Mouse (Mus musculus) embryonic facial prominence, embryonic 11.5 days (tissue): Measurements from ENCODE around the gene Bbip1. TPM values are rescaled to one million over a fixed set of nuclear protein-coding genes. Genes with fewer than 3 reads are reported as not detected.
"Not testable (repeated sequence)": the region's sequence is repeated elsewhere in the genome, so short reads cannot be mapped to it uniquely, and the experiment has no call there.

ENCODE experiments used
- ATAC-seq: fragments of 200-750 bp; cut with Nextera tagmentation; replicated peaks from 2 replicates; pipeline ENCODE4 v1.8.0; 2017; ENCODE audit warnings: low read depth; ENCODE audit not compliant: insufficient number of reproducible peaks, low FRiP score, low TSS enrichment
- DNase-seq: peaks from one replicate; pipeline ENCODE4 v3.0.0-alpha.2; 2015; ENCODE audit warnings: low spot score
- H3K27ac ChIP-seq: fragments of 300-500 bp; sonication (generic); replicated peaks from 2 replicates; pipeline ENCODE4 v1.5.1; 2014; ENCODE audit warnings: mild to moderate bottlenecking, low read depth, low read length, control low read depth
- H3K27me3 ChIP-seq: fragments of 300-500 bp; sonication (generic); 2 replicates; pipeline ENCODE4 v1.6.1; 2014; ENCODE audit warnings: mild to moderate bottlenecking, low read length, moderate library complexity, mixed read lengths; ENCODE audit not compliant: control insufficient read depth, insufficient read depth
- H3K36me3 ChIP-seq: fragments of 300-500 bp; sonication (generic); replicated peaks from 2 replicates; pipeline ENCODE4 v1.6.1; 2014; ENCODE audit warnings: low read depth, mild to moderate bottlenecking, low read length, moderate library complexity, mixed read lengths; ENCODE audit not compliant: control insufficient read depth, insufficient read depth
- H3K4me1 ChIP-seq: fragments of 300-500 bp; sonication (generic); 2 replicates; pipeline ENCODE4 v1.6.1; 2014; ENCODE audit warnings: low read length, mixed read lengths; ENCODE audit not compliant: control insufficient read depth, insufficient read depth
- H3K4me2 ChIP-seq: fragments of 300-500 bp; sonication (generic); 2 replicates; pipeline ENCODE4 v1.6.1; 2014; ENCODE audit warnings: low read depth, mild to moderate bottlenecking, control low read depth, low read length, moderate library complexity
- H3K4me3 ChIP-seq: fragments of 300-500 bp; sonication (generic); 2 replicates; pipeline ENCODE4 v1.5.1; 2014; ENCODE audit warnings: low read depth, low read length, control low read depth
- H3K9ac ChIP-seq: fragments of 300-500 bp; sonication (generic); replicated peaks from 2 replicates; pipeline ENCODE4 v1.6.1; 2014; ENCODE audit warnings: mild to moderate bottlenecking, control low read depth, low read length
- H3K9me3 ChIP-seq: fragments of 300-500 bp; sonication (generic); replicated peaks from 2 replicates; pipeline ENCODE4 v1.6.1; 2016; ENCODE audit warnings: mild to moderate bottlenecking, low read length, inconsistent platforms, mixed read lengths; ENCODE audit not compliant: control insufficient read depth
- WGBS: fragments of 180-500 bp; shearing (Covaris S2); extraction: QIAGEN DNeasy Blood & Tissue Kit; methylation state at CpG from one replicate; pipeline ENCODE4 v1.1.7; 2014; 5-methylcytosine and 5-hydroxymethylcytosine counted together
- polyA plus RNA-seq: library from polyadenylated mRNA; unstranded; fragments of >200 nt; fragmentation: Nextera tagmentation; extraction: Ambion mirVana; gene quantifications from 2 replicates; pipeline ENCODE4 v1.2.1, GENCODE M21; 2014

The Bbip1 gene
- polyA plus RNA-seq, 1 experiment from 2014 or later, result 114 TPM

DNA sequence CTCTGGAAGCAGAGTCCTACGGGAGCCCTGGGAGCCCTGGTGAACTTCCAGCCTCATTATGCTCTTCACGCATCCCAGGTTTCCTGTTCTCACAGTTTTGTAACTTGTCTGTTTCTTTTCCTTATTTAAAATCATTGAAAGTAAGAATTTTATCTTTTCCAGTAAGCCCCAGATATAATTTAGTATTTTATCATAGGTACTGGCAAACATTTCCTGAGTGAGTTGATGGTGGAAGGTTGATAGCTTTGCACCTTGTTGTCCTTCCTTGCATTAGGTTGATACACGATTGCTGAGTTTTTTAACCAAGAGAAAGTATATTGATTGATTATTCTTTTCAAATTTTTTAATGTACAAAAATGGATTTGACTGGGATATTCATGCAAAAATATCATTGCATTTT, 24.8 kb upstream of the Bbip1 start:
- ATAC-seq, result no peak
- H3K27me3 ChIP-seq, result no peaks in the 10 kb centered on the region
- no peak for DNase-seq
- H3K27ac ChIP-seq, result no peak overlapping the region
- no peaks in the 10 kb centered on the region for H3K36me3 ChIP-seq
- H3K4me2 ChIP-seq, result no peak overlapping the region
- H3K4me1 ChIP-seq, result no peaks in the 10 kb centered on the region
- no peaks in the 10 kb centered on the region for H3K9me3 ChIP-seq
- H3K4me3 ChIP-seq, result no peak overlapping the region
- WGBS, result 83% methylated on average over 3 of the region's 3 CpGs
- no peak overlapping the region for H3K9ac ChIP-seq

GRCm38 (mm10) chr19:53964910-53965633, 20.6 kb upstream of the Bbip1 start:
- ATAC-seq, result no peak

GRCm38 (mm10) chr19:53964347-53964746, 19.9 kb upstream of the Bbip1 start:
- WGBS, result 98% methylated on average over 3 of the region's 3 CpGs
- H3K4me3 ChIP-seq, H3K27me3 ChIP-seq, H3K4me2 ChIP-seq, H3K36me3 ChIP-seq, H3K27ac ChIP-seq, H3K9me3 ChIP-seq, H3K9ac ChIP-seq, DNase-seq, H3K4me1 ChIP-seq, ATAC-seq: not testable (repeated sequence)

More at GRCm38 (mm10) chr19:53964910-53965633, 20.6 kb upstream of the Bbip1 start:
- no peak for DNase-seq
- Histone ChIP-seq H3K9ac (no peak overlapping the region), H3K36me3 (no peaks in the 10 kb centered on the region), H3K4me1 (no peaks in the 10 kb centered on the region), H3K4me2 (no peak overlapping the region), H3K4me3 (no peak overlapping the region), H3K9me3 (no peaks in the 10 kb centered on the region), H3K27ac (no peak overlapping the region), H3K27me3 (no peaks in the 10 kb centered on the region)
- WGBS, result 90% methylated on average over 10 of the region's 10 CpGs

GRCm38 (mm10) chr19:53962511-53962910, 18.1 kb upstream of the Bbip1 start:
- Histone ChIP-seq H3K4me2 (no peak overlapping the region), H3K4me3 (no peak overlapping the region), H3K9me3 (no peaks in the 10 kb centered on the region), H3K27me3 (no peaks in the 10 kb centered on the region), H3K36me3 (no peaks in the 10 kb centered on the region), H3K9ac (no peak overlapping the region), H3K27ac (no peak overlapping the region), H3K4me1 (no peaks in the 10 kb centered on the region)
- no peak for ATAC-seq
- no peak for DNase-seq
- WGBS, result 97% methylated on average over 4 of the region's 4 CpGs

- no peaks in the 10 kb centered on the region for H3K9me3 ChIP-seq
- H3K27ac ChIP-seq, result no peak overlapping the region
- H3K4me2 ChIP-seq, result no peak overlapping the region
- H3K4me1 ChIP-seq, result no peaks in the 10 kb centered on the region
- no peaks in the 10 kb centered on the region for H3K36me3 ChIP-seq
- no peak overlapping the region for H3K4me3 ChIP-seq
- no peak for ATAC-seq
- DNase-seq, result no peak
- no peak overlapping the region for H3K9ac ChIP-seq
- H3K27me3 ChIP-seq, result no peaks in the 10 kb centered on the region
- WGBS, result 93% methylated on average over 2 of the region's 2 CpGs
These were observed 13.1 kb upstream of the Bbip1 start for GRCm38 (mm10) chr19:53957513-53957912.

GRCm38 (mm10) chr19:53945171-53946042, 980 bp upstream of the Bbip1 start:
- Histone ChIP-seq H3K9me3 (no peaks in the 10 kb centered on the region), H3K27ac (peak overlapping the region; percentile 97), H3K36me3 (no peaks in the 10 kb centered on the region), H3K4me1 (no peaks in the 10 kb centered on the region), H3K27me3 (no peaks in the 10 kb centered on the region), H3K9ac (peak overlapping the region; percentile 92), H3K4me3 (peak overlapping the region; percentile 91), H3K4me2 (peak overlapping the region; percentile 46)
- WGBS, result under 1% methylated on average over 60 of the region's 69 CpGs
- ATAC-seq, result peak; percentile 42
- DNase-seq, result peak; percentile 76

GRCm38 (mm10) chr19:53944786-53945169, 351 bp upstream of the Bbip1 start:
- Histone ChIP-seq H3K4me2 (peak overlapping the region; percentile 46), H3K4me1 (no peaks in the 10 kb centered on the region), H3K9me3 (no peaks in the 10 kb centered on the region), H3K27me3 (no peaks in the 10 kb centered on the region), H3K36me3 (no peaks in the 10 kb centered on the region), H3K27ac (peak overlapping the region; percentile 97), H3K4me3 (peak overlapping the region; percentile 91), H3K9ac (peak overlapping the region; percentile 92)
- DNase-seq (no peak), ATAC-seq (peak; percentile 71)
- under 1% methylated on average over 32 of the region's 47 CpGs for WGBS

DNA sequence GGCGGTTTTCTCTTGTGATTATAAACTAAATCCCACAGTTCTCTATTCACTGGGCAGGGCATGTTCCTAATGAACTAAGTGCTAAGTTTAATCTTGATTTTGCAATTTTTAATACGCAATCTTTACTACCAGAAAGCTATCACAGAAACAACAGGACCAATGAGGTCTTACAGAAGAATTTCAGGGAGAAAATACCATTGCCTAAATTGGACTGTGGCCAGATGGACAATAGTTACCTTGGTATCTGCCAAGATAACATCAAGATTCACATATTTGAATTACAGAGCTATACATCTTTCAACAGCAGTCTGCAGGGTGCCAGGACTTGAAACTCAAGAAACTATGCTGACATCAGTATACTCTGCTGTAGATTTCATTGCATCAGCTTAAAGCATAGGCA, 2.1 kb downstream of the Bbip1 start:
- DNase-seq (no peak), ATAC-seq (no peak)
- Histone ChIP-seq H3K4me3 (no peak overlapping the region), H3K27ac (no peak overlapping the region), H3K9me3 (no peaks in the 10 kb centered on the region), H3K27me3 (no peaks in the 10 kb centered on the region), H3K9ac (no peak overlapping the region), H3K4me2 (no peak overlapping the region), H3K4me1 (no peaks in the 10 kb centered on the region), H3K36me3 (no peaks in the 10 kb centered on the region; the same call in 1 of the 2 replicates)
- WGBS, result 93% methylated on average over 2 of the region's 2 CpGs
